Mouse (Mus musculus) left cerebral cortex, postnatal 36 days (tissue): ENCODE measurements around the gene Kel. TPM values are rescaled to one million over a fixed set of nuclear protein-coding genes. Genes with fewer than 3 reads are reported as not detected.

ENCODE experiments used
- DNase-seq, 2 experiments: peaks; one replicate each; pipeline ENCODE4 v3.0.0; 2021 to 2022; ENCODE audit warnings: low spot score in 2 of 2, mixed read lengths in 1 of 2
- intact Hi-C: fragments of 180-260 bp; cut with DNase I; formaldehyde crosslinking; loops from one replicate; pipeline ENCODE4 v1.15.1; 2025
- total RNA-seq, 2 experiments: library from RNA; stranded (reverse); gene quantifications; 2 replicates each; pipeline ENCODE4 v1.2.3; 2021

Kel gene
- total RNA-seq, result not detected

GRCm38 (mm10) chr6:41704123-41704522 lies at the start of gene Kel:
TSS of gene Kel (minus strand) at chr6:41704339.
- intact Hi-C loops, result no loop called here
- no peak for DNase-seq

GRCm38 (mm10) chr6:41744664-41745392 lies 40.7 kb upstream of the Kel start:
- DNase-seq, result no peak
- intact Hi-C loops, result no loop called here

GRCm38 (mm10) chr6:41741101-41741500 lies 37.0 kb upstream of the Kel start:
- no peak for DNase-seq

GRCm38 (mm10) chr6:41734719-41735470 lies 30.8 kb upstream of the Kel start:
- intact Hi-C loops, result no loop called here
- DNase-seq, result no peak

More at GRCm38 (mm10) chr6:41741101-41741500, 37.0 kb upstream of the Kel start:
- intact Hi-C loops, result no loop called here

GRCm38 (mm10) chr6:41727989-41728609 lies 24.0 kb upstream of the Kel start:
- DNase-seq, result no peak
- intact Hi-C loops, result no loop called here

- no peak for DNase-seq
- intact Hi-C loops, result no loop called here
These were observed 17.3 kb upstream of the Kel start for GRCm38 (mm10) chr6:41721430-41721829.

GRCm38 (mm10) chr6:41710281-41710680 lies 6.1 kb upstream of the Kel start:
- intact Hi-C loops, result no loop called here

GRCm38 (mm10) chr6:41706275-41706674 lies 2.1 kb upstream of the Kel start:
- DNase-seq, result no peak
- intact Hi-C loops, result no loop called here

More at GRCm38 (mm10) chr6:41710281-41710680, 6.1 kb upstream of the Kel start:
- DNase-seq, result no peak

GRCm38 (mm10) chr6:41702928-41703327 lies 1.2 kb downstream of the Kel start:
- intact Hi-C loops, result no loop called here
- no peak for DNase-seq

GRCm38 (mm10) chr6:41701245-41701644 lies 2.9 kb downstream of the Kel start:
- DNase-seq, result no peak
- intact Hi-C loops, result no loop called here

- no peak for DNase-seq
- intact Hi-C loops, result no loop called here
These were observed 9.7 kb downstream of the Kel start for GRCm38 (mm10) chr6:41694407-41694806.

GRCm38 (mm10) chr6:41692200-41692599 lies 11.9 kb downstream of the Kel start:
- DNase-seq, result no peak
- intact Hi-C loops, result no loop called here

- DNase-seq, result no peak
- intact Hi-C loops, result no loop called here
These were observed 18.5 kb downstream of the Kel start for GRCm38 (mm10) chr6:41685596-41685995.

GRCm38 (mm10) chr6:41684911-41685310 lies 19.2 kb downstream of the Kel start:
- intact Hi-C loops, result no loop called here

GRCm38 (mm10) chr6:41684131-41684530 lies 20.0 kb downstream of the Kel start, which contains the start of gene Llcfc1:
TSS of gene Llcfc1 (plus strand) at chr6:41684431.
- intact Hi-C loops, result no loop called here
- no peak for DNase-seq

More at GRCm38 (mm10) chr6:41684911-41685310, 19.2 kb downstream of the Kel start:
- no peak for DNase-seq

- no peak for DNase-seq
- intact Hi-C loops, result no loop called here
These were observed 22.5 kb downstream of the Kel start for GRCm38 (mm10) chr6:41681656-41682055.

- DNase-seq, result no peak
- intact Hi-C loops, result no loop called here
These were observed 23.5 kb downstream of the Kel start, which contains the start of gene Trpv5 for GRCm38 (mm10) chr6:41680669-41681068. TSS of gene Trpv5 (minus strand) at chr6:41680769.

GRCm38 (mm10) chr6:41676530-41676929 lies 27.6 kb downstream of the Kel start:
- intact Hi-C loops, result no loop called here

GRCm38 (mm10) chr6:41662320-41662719 lies 41.8 kb downstream of the Kel start:
- intact Hi-C loops, result no loop called here
- no peak for DNase-seq

More at GRCm38 (mm10) chr6:41676530-41676929, 27.6 kb downstream of the Kel start:
- DNase-seq, result no peak

GRCm38 (mm10) chr6:41658487-41658886 lies 45.7 kb downstream of the Kel start:
- intact Hi-C loops, result no loop called here
- DNase-seq, result no peak
